Mouse (Mus musculus) adipocyte (in vitro differentiated cells): ENCODE data around the gene Gm11639.
"Not testable (repeated sequence)": the region's sequence is repeated elsewhere in the genome, so short reads cannot be mapped to it uniquely, and the experiment has no call there.

Source experiments
- DNase-seq: peaks from one replicate; pipeline ENCODE4 v3.0.0-alpha.2; 2016; ENCODE audit warnings: low spot score

The Gm11639 gene

GRCm38 (mm10) chr11:104707084-104707483 is 21.6 kb downstream of the Gm11639 start:
- DNase-seq, result no peak

- DNase-seq, result no peak
Observed at GRCm38 (mm10) chr11:104744995-104745568, 59.6 kb downstream of the Gm11639 start.

- no peak for DNase-seq
Observed at GRCm38 (mm10) chr11:104765762-104766161, 80.3 kb downstream of the Gm11639 start.

GRCm38 (mm10) chr11:104767068-104767467 is 81.6 kb downstream of the Gm11639 start:
- DNase-seq, result no peak

GRCm38 (mm10) chr11:104768072-104768471 is 82.6 kb downstream of the Gm11639 start:
- DNase-seq, result peak; percentile 55

GRCm38 (mm10) chr11:104778796-104779195 is 93.3 kb downstream of the Gm11639 start:
- no peak for DNase-seq

- DNase-seq, result no peak
Observed at GRCm38 (mm10) chr11:104944723-104945122, 259.2 kb downstream of the Gm11639 start.

GRCm38 (mm10) chr11:104952349-104952748 is 266.8 kb downstream of the Gm11639 start:
- no peak for DNase-seq

GRCm38 (mm10) chr11:104967862-104968261 is 282.4 kb downstream of the Gm11639 start:
- no peak for DNase-seq

GRCm38 (mm10) chr11:104968388-104968787 is 282.9 kb downstream of the Gm11639 start:
- DNase-seq, result no peak

GRCm38 (mm10) chr11:104971322-104971721 is 285.8 kb downstream of the Gm11639 start:
- DNase-seq, result no peak

GRCm38 (mm10) chr11:104972480-104972879 is 287.0 kb downstream of the Gm11639 start:
- DNase-seq, result no peak

GRCm38 (mm10) chr11:104977976-104978375 is 292.5 kb downstream of the Gm11639 start:
- DNase-seq, result no peak

GRCm38 (mm10) chr11:104981342-104982055 is 296.0 kb downstream of the Gm11639 start:
- no peak for DNase-seq

- no peak for DNase-seq
Observed at GRCm38 (mm10) chr11:105009232-105009631, 323.7 kb downstream of the Gm11639 start.

GRCm38 (mm10) chr11:105021071-105021470 is 335.6 kb downstream of the Gm11639 start:
- DNase-seq, result peak; percentile 49

GRCm38 (mm10) chr11:105028744-105029348 is 343.3 kb downstream of the Gm11639 start:
- DNase-seq, result no peak

- DNase-seq, result no peak
Observed at GRCm38 (mm10) chr11:105029525-105029924, 344.0 kb downstream of the Gm11639 start.

GRCm38 (mm10) chr11:105030229-105030628 is 344.7 kb downstream of the Gm11639 start:
- no peak for DNase-seq

- DNase-seq, result no peak
Observed at GRCm38 (mm10) chr11:105031103-105031502, 345.6 kb downstream of the Gm11639 start.

- no peak for DNase-seq
Observed at GRCm38 (mm10) chr11:105035081-105035480, 349.6 kb downstream of the Gm11639 start.

- no peak for DNase-seq
Observed at GRCm38 (mm10) chr11:105063292-105063691, 377.8 kb downstream of the Gm11639 start, which contains the start of gene Efcab3. Gene Efcab3, plus strand, starts transcription at chr11:105063592.

GRCm38 (mm10) chr11:105112448-105112847 is 426.9 kb downstream of the Gm11639 start:
- DNase-seq, result not testable (repeated sequence)
